Mouse (Mus musculus) bone marrow macrophage, adult 2 months (primary cell): ENCODE data around the gene 1700069L16Rik. TPM values are rescaled to one million over a fixed set of nuclear protein-coding genes. Genes with fewer than 3 reads are reported as not detected.
A peak's percentile ranks its signal among the peaks of the same experiment; 100 is the strongest.

Source experiments
- H3K27ac ChIP-seq: 2 replicates; pipeline ENCODE4 v1.5.1; 2012; ENCODE audit warnings: low read depth, low read length; ENCODE audit not compliant: insufficient read depth
- H3K4me1 ChIP-seq: 2 replicates; pipeline ENCODE4 v1.6.1; 2012; ENCODE audit warnings: low read length; ENCODE audit not compliant: control insufficient read depth, insufficient read depth
- H3K4me3 ChIP-seq: 2 replicates; pipeline ENCODE4 v1.5.1; 2012; ENCODE audit warnings: mild to moderate bottlenecking, low read length, moderate library complexity; ENCODE audit not compliant: insufficient read depth
- CTCF ChIP-seq: IDR thresholded peaks from 2 replicates; pipeline ENCODE4 v1.5.1; 2012; ENCODE audit warnings: low read depth, mild to moderate bottlenecking, low read length, moderate library complexity
- POLR2A ChIP-seq: IDR thresholded peaks from 2 replicates; pipeline ENCODE4 v1.6.1; 2012; ENCODE audit warnings: mild to moderate bottlenecking, low read depth, low read length, borderline replicate concordance
- polyA plus RNA-seq: library from polyadenylated mRNA; stranded (reverse); fragments of >200 nt; gene quantifications from 2 replicates; pipeline ENCODE4 v1.2.4, GENCODE M21; 2012; ENCODE audit not compliant: missing spikeins, insufficient read depth, insufficient read length

Gene 1700069L16Rik
- polyA plus RNA-seq, 1 experiment, result not detected

DNA sequence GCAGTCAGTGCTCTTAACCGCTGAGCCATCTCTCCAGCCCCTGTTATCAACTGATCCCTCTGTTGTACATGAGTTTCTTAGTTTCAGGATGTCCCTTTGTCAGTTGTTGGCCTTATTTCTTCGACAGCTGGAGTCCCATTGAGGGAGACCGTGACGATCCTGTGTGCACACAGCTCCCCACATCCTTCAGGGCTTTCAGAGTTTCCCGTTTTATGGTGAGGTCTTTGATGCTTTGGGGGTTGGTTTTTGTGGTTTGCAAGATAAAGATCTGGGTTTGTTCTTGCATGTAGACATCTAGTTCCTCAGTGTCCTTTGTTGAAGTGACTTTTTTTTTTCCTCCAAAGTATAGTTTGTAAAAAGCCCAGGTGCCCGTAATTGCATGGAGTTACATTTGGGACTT, 54.0 kb downstream of the 1700069L16Rik start:
- no peak overlapping the region for H3K27ac ChIP-seq
- H3K4me3 ChIP-seq, result no peak overlapping the region
- TF ChIP-seq POLR2A (no peak), CTCF (no peak)
- peaks cover 34% of the 10 kb centered on the region for H3K4me1 ChIP-seq

- no peak overlapping the region for H3K27ac ChIP-seq
- H3K4me1 ChIP-seq, result peaks cover 34% of the 10 kb centered on the region
- no peak overlapping the region for H3K4me3 ChIP-seq
- no peak for TF ChIP-seq CTCF
- TF ChIP-seq POLR2A, result no peak
Measured at GRCm38 (mm10) chr5:113670110-113670509, 54.5 kb downstream of the 1700069L16Rik start.

DNA sequence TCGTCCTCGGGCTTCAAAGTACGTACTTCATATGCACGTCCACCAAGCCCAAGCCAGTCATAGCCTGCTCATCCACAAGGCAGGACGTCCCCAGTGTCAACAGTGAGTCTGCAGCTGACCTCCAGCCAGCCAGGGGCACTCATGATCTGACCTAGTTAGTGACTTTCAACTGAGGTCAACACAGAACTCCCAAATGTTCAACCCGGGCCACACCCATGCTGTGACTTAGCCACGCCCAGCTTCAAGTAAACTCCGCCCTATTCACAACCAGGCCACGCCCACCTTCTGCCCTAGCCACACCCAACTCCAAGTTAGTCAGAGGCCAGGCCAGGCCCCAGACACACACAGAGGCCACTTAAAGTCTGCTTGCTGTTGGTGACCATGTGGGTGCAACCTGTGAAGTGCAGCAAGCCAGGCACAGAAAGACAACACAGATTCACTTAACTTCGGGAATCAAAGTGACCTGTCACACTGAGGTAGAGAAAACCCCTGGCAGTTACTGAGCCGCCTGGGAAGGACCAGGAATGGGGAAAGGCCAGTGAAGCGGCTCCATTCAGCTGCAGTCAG, 59.9 kb downstream of the 1700069L16Rik start:
- no peak for TF ChIP-seq POLR2A
- TF ChIP-seq CTCF, result no peak
- Histone ChIP-seq H3K4me3 (no peak overlapping the region), H3K4me1 (peaks cover under 1% of the 10 kb centered on the region; the same call in 1 of the 2 replicates), H3K27ac (no peak overlapping the region)

DNA sequence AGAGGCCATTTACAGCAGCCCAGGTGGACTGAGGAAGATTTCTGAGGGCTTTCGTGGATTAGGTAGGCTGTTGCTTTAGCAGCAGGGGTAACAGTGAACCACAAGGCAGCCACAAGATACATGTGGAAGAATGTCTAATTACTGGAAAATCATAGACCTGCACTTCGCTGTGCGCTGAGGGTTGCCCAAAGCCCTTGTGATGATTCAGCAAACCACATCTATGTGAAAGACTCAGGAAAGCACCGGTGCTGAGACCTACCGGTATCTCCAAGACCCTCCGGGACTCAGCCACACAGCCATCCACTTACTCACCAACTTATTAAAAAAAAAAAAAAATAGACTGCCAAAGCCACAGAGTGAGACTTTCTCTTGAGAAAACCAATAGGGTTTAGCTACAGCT, 60.4 kb downstream of the 1700069L16Rik start:
- TF ChIP-seq CTCF, result no peak
- no peak for TF ChIP-seq POLR2A
- Histone ChIP-seq H3K4me1 (no peaks in the 10 kb centered on the region), H3K4me3 (no peak overlapping the region), H3K27ac (no peak overlapping the region)

DNA sequence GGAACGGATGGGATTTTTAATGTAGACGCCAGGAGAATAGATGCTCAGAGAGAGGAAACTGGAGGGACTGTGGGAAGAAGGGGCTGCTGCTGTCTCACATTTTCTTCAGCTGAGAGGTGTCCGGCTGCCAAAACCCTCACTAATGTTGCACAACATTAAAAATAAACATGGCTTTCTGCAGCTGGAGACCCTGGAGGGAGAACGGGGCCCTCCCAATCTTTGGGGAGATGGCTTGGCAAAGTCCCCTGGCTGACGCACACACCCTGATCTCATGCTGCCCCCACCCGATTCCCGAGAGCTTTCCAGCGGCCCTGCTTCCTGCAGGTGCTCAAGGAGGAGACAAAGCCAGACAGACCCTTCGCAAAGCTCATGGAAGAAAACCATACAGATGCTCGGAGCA, 63.7 kb downstream of the 1700069L16Rik start:
- Histone ChIP-seq H3K4me3 (no peak overlapping the region), H3K27ac (no peak overlapping the region), H3K4me1 (no peaks in the 10 kb centered on the region)
- TF ChIP-seq POLR2A, result no peak
- TF ChIP-seq CTCF, result no peak

- no peak overlapping the region for H3K27ac ChIP-seq
- H3K4me1 ChIP-seq, result peaks cover 7% of the 10 kb centered on the region
- no peak overlapping the region for H3K4me3 ChIP-seq
- no peak for TF ChIP-seq POLR2A
- no peak for TF ChIP-seq CTCF
Measured at GRCm38 (mm10) chr5:113654821-113655220, 69.8 kb downstream of the 1700069L16Rik start.

- Histone ChIP-seq H3K4me3 (no peak overlapping the region), H3K27ac (no peak overlapping the region), H3K4me1 (peaks cover 13% of the 10 kb centered on the region)
- TF ChIP-seq CTCF (no peak), POLR2A (no peak)
Measured at GRCm38 (mm10) chr5:113654206-113654605, 70.4 kb downstream of the 1700069L16Rik start.

DNA sequence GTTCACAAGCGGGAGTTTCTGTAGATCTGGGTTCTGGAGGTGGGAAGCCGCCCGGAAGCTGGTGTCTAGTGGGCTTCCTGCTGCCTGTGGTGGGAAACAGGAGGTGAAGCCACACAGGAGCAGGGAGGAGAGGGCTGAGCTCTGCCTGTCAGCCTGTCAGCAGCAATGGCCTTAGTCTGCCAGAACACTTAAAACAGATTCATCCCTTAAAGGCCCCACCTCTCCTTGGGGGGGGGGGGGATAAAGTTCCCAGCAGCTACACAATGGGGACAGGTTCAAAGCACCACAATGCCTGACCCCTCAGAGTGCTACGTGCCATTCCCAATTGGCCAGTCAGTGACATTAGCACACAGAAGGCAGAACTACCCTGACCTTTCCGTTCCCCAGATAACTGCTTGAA, 72.4 kb downstream of the 1700069L16Rik start:
- no peak overlapping the region for H3K27ac ChIP-seq
- H3K4me3 ChIP-seq, result no peak overlapping the region
- no peak for TF ChIP-seq CTCF
- no peak for TF ChIP-seq POLR2A
- peaks cover 30% of the 10 kb centered on the region for H3K4me1 ChIP-seq

DNA sequence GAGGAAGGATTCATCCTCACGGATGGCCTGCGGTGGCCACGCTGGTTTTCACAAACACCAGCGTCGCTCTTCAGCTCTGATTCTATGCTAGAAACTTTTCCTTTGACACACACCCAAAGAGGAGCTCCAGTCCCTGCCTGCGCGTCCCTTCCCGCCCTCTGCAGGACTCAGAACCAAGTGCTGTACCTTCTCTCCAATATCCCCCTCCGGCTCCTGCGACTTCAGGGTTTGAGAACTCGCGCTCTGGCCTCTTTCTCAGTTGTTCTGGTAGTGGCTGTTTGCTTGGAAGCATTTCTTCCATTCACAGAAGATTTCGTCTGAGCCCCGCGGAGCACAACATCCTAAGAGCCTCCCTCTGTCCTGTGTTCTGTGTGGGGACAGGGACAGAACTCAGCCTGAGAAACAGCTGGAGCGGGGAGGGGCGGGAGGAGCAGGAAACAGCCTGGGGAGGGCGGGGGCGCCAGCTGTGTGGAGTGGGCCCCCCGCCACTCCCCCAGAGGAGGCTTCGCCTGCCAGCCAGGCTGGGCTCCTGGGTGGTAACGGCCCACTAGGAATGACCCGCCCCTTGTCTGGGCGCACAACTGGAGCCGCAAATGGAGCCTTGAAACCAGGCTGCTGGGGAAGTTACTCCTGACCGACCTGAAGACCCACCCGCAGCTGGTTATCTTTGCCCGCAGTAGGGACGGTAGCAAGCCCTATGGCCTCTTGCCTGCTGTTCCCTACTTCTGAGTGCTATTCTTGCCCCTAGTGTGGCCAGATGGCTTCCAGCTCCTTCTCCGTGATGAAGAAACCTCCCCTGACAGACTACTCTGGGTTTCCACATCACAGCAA, 74.3 kb downstream of the 1700069L16Rik start, which contains the start of gene Cmklr1:
TSS of gene Cmklr1 (minus strand) at position 392 of the 831 bp plus-strand sequence.
- Histone ChIP-seq H3K4me1 (peaks cover 47% of the 10 kb centered on the region), H3K4me3 (peak within 1 kb of the TSS; percentile 46), H3K27ac (peak within 1 kb of the TSS; percentile 91)
- TF ChIP-seq CTCF (no peak), POLR2A (no peak)

DNA sequence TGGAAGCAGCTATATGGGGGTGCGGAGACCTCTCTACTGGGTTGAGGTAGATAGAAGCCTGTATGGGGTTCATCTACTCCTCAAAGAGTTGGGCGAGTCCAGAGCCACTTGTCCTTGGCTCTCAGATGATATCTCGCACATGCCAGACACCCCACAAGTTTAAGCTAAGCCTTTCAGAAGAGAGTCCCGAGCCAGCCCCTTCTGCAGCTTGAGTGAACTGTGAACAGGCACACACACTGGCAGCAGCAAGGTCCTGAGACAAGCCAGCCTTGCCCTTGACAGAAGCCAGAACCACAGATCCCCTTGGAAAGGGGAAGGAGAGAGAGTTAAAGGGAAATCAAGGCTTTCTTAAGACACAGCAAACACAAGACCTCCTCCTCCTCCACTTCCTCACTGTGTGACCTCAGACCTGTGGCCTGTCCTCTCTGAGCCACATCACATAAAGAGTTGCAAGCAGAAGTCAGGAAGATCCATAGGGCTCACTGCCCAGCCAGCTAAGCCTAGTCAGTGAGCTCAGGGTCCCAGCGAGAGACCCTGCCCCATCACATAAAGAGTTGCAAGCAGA, 75.8 kb downstream of the 1700069L16Rik start:
- TF ChIP-seq POLR2A (0 out of 2 replicates have a peak, but pooled peaks have one; percentile 56), CTCF (no peak)
- peaks cover 62% of the 10 kb centered on the region for H3K4me1 ChIP-seq
- H3K27ac ChIP-seq, result peak overlapping the region; percentile 91
- H3K4me3 ChIP-seq, result peak overlapping the region; percentile 5; the same call in 1 of the 2 replicates
